Mouse (Mus musculus) hindbrain, embryonic 10.5 days (tissue): ENCODE measurements around the gene Rpl7l1. TPM values are rescaled to one million over a fixed set of nuclear protein-coding genes. Genes with fewer than 3 reads are reported as not detected.
"Not testable (repeated sequence)": the region's sequence is repeated elsewhere in the genome, so short reads cannot be mapped to it uniquely, and the experiment has no call there.

Source experiments
- DNase-seq: peaks from one replicate; pipeline ENCODE4 v3.0.0-alpha.2; 2017; ENCODE audit warnings: low spot score
- H3K27ac ChIP-seq: fragments of 300-500 bp; sonication (generic); 2 replicates; pipeline ENCODE4 v1.5.1; 2016; ENCODE audit warnings: mild to moderate bottlenecking, moderate library complexity
- H3K27me3 ChIP-seq: fragments of 300-500 bp; sonication (generic); 2 replicates; pipeline ENCODE4 v1.6.1; 2016; ENCODE audit warnings: mild to moderate bottlenecking; ENCODE audit not compliant: poor library complexity, insufficient read depth, severe bottlenecking
- H3K36me3 ChIP-seq: fragments of 300-500 bp; sonication (generic); 2 replicates; pipeline ENCODE4 v1.6.1; 2016; ENCODE audit warnings: mild to moderate bottlenecking, moderate library complexity
- H3K4me1 ChIP-seq: fragments of 300-500 bp; sonication (generic); replicated peaks from 2 replicates; pipeline ENCODE4 v1.6.1; 2016; ENCODE audit warnings: mild to moderate bottlenecking
- H3K4me3 ChIP-seq: fragments of 300-500 bp; sonication (generic); 2 replicates; pipeline ENCODE4 v1.5.1; 2016; ENCODE audit warnings: mild to moderate bottlenecking, moderate library complexity
- H3K9me3 ChIP-seq: fragments of 300-500 bp; sonication (generic); 2 replicates; pipeline ENCODE4 v1.6.1; 2016; ENCODE audit warnings: mild to moderate bottlenecking, moderate library complexity
- WGBS: fragments of 180-500 bp; shearing (Covaris S2); methylation state at CpG from one replicate; pipeline ENCODE4 v1.1.7; 2016; 5-methylcytosine and 5-hydroxymethylcytosine counted together
- polyA plus RNA-seq: library from polyadenylated mRNA; unstranded; fragments of >200 nt; fragmentation: Nextera tagmentation; extraction: Ambion mirVana; gene quantifications from 2 replicates; pipeline ENCODE4 v1.2.1, GENCODE M21; 2016

Gene Rpl7l1
- polyA plus RNA-seq, 1 experiment from 2014 or later, result 164 TPM

DNA sequence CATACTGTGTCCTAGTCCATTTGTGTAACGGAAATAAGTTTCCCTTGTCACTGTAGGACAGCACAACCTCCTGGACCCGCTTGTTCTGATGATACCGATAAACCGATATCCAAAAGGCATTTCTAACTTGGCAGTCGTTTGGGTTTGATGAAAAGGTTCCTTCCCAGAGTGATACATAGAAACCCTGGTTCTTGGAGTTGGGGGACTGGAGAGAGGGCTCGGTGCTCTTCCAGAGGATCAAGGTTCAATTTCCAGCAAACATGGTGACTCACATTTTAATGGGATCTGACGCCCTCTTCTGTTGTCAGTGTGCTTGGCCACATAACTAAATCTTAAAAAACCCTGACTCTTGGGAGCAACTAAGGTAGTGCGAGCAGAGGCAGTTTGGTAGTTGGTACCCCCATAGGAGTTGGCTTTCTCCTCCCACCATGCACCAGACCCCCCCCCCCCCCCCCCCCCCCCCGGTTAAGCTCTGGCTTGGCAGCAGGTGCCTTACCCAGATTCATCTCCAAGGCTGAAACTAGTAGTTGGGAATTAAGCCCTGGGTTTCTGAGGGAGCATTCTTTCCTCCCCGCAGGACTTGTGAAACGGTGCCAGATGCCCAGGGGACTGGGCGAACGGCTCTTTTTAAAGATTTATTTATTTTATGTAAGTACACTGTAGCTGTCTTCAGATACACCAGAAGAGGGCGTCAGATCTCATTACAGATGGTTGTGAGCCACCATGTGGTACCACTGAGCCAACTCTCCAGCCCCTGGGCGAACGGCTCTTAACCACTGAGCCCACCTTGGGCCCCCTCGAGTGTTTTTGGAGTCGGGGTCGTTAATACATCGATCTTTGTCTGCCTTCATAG is 9.0 kb downstream of the Rpl7l1 start:
- H3K27ac ChIP-seq, result peak overlapping the region; percentile 90
- no peaks in the 10 kb centered on the region for H3K27me3 ChIP-seq
- H3K36me3 ChIP-seq, result peaks cover 47% of the 10 kb centered on the region
- peak; percentile 41 for DNase-seq
- peak overlapping the region; percentile 75 for H3K4me3 ChIP-seq
- no peaks in the 10 kb centered on the region for H3K9me3 ChIP-seq
- 10% methylated on average over 19 of the region's 20 CpGs for WGBS
- peaks cover 22% of the 10 kb centered on the region for H3K4me1 ChIP-seq

DNA sequence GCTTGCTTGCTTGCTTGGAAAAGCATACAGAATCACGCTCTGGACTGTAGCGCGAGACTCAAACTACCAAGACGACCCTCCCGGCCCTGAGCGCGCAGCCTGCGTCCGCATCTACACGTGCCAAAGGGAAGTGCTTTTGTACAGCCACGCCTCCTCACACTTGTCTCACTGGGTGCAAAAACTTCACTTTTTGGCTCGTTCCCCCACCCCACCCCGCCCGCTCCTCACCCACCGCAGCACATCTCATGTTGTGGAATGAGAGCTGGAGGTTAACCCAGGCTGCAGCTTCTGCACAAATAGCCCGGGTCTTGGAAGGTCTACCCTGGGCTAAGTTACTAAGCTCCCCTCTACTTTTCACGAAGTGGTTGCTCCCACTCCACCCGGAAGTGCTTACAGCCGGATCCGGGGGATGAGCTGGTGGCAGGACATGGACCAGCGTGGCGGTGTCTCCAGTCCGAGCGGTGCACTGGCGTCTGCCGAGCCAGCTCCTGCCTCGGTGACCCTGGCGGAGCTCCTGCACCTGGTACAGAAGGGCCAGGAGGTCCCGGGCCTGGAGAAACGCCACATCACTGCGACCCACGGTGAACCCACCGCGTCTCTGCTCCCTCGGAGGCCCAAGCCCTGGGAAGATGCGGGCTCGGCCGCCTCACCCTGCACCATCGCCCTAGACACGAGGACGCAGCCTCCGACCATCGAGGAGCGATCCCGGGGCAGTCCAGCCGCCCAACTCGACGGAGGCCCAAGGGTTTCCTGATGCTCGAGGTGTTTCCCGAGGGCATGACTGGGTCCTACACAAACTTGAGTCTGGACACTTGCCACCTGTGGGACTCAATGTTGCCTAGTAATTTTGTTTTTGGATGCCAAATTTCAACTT is 9.8 kb downstream of the Rpl7l1 start, which contains the start of gene 2310039H08Rik:
TSS of gene 2310039H08Rik (plus strand) at position 232 of the 874 bp plus-strand sequence.
- Histone ChIP-seq H3K9me3 (no peaks in the 10 kb centered on the region), H3K27ac (peak within 1 kb of the TSS; percentile 90), H3K4me3 (peak within 1 kb of the TSS; percentile 75), H3K4me1 (peaks cover 28% of the 10 kb centered on the region), H3K27me3 (no peaks in the 10 kb centered on the region), H3K36me3 (peaks cover 38% of the 10 kb centered on the region)
- DNase-seq, result peak; percentile 91
- under 1% methylated on average over 50 of the region's 50 CpGs for WGBS

DNA sequence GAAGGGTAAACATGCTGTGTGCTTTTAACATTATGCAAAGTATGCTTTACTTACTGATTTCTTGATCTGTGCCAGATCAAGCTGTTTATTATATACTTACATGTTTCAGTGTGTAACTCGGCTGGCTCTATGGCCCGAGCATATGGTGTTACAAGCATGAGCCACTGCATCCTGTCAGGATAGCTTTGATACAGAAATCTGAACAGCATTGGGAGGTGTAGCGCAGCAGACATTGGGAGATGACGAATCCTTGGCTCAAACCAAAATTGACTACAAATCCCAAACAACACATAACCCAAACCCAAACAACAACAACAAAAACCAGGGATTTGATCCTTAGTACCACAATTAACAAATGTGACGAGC is 10.5 kb downstream of the Rpl7l1 start:
- Histone ChIP-seq H3K4me1 (peaks cover 28% of the 10 kb centered on the region), H3K27ac (peak overlapping the region; percentile 90)
- WGBS, result 12% methylated on average over 5 of the region's 5 CpGs

DNA sequence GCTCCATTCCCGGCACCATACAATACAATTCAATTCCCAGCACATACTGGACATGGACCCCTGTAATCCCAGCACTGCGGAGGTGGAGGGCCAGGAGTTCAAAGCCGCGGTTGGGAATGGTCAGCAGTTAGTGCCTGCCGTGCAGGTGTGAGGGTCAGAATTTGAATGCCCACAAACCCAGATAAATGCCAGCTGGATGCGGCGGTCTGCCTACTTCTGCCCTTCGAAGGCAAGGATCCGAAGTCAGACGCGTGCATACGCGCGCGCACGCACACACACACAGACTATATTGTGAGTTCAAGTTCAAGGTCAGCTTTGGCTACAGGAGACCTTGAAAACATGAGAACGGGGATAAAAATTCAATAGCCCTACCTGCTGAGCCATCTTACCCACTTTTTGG is 10.9 kb downstream of the Rpl7l1 start:
- DNase-seq, result no peak
- peak overlapping the region; percentile 90; the same call in 1 of the 2 replicates for H3K27ac ChIP-seq
- no peaks in the 10 kb centered on the region for H3K9me3 ChIP-seq
- no peaks in the 10 kb centered on the region for H3K27me3 ChIP-seq
- peak overlapping the region; percentile 75 for H3K4me3 ChIP-seq
- 63% methylated on average over 17 of the region's 17 CpGs for WGBS
- peaks cover 28% of the 10 kb centered on the region for H3K4me1 ChIP-seq
- H3K36me3 ChIP-seq, result peaks cover 28% of the 10 kb centered on the region

More for the DNA sequence above, 10.5 kb downstream of the Rpl7l1 start:
- Histone ChIP-seq H3K36me3 (peaks cover 32% of the 10 kb centered on the region), H3K4me3 (peak overlapping the region; percentile 75), H3K9me3 (no peaks in the 10 kb centered on the region), H3K27me3 (no peaks in the 10 kb centered on the region)
- no peak for DNase-seq

DNA sequence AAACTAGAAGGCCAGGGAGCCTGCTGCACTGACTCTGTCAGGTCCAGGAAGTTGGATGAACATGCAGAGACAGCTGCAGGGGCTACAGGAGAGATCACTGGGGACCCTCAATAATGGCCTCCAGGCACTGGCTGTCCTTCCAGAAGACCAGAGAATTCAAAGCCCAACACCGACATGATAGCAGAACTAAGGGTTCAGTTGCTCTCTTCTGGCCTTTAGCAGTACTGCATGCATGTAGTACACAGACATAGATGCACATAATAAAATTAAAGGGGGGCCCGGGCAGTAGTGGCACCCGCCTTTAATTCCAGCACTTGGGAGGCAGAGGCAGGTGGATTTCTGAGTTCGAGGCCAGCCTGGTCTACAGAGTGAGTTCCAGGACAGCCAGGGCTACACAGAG is 11.4 kb downstream of the Rpl7l1 start:
- no peak for DNase-seq

DNA sequence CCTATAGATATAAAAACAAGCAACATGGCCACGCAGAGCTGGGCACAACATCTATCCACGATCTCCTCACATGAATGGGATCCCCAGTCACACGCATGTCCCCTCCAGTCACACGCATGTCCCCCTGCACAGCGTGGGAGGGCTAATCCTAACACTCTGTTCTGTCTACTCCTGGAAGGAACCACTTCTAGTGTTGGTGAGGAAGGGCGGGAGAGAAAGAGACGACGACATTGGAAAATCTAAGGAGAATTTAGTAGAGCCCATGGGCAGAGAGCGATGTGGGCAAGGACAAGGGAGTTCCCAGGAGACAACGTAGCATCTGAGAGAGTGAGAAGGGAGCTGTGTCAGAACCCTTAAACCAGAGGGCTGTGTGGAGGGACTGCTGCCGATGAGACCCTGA is 11.9 kb downstream of the Rpl7l1 start:
- no peaks in the 10 kb centered on the region for H3K9me3 ChIP-seq
- H3K27me3 ChIP-seq, result no peaks in the 10 kb centered on the region
- peaks cover 17% of the 10 kb centered on the region for H3K36me3 ChIP-seq
- no peak overlapping the region for H3K4me3 ChIP-seq
- no peak overlapping the region for H3K27ac ChIP-seq
- H3K4me1 ChIP-seq, result peaks cover 28% of the 10 kb centered on the region
- no peak for DNase-seq
- WGBS, result 92% methylated on average over 11 of the region's 11 CpGs

More for the DNA sequence above, 11.4 kb downstream of the Rpl7l1 start:
- Histone ChIP-seq H3K9me3 (no peaks in the 10 kb centered on the region), H3K27ac (no peak overlapping the region), H3K4me3 (no peak overlapping the region), H3K4me1 (peaks cover 28% of the 10 kb centered on the region), H3K36me3 (peaks cover 22% of the 10 kb centered on the region), H3K27me3 (no peaks in the 10 kb centered on the region)
- WGBS, result 86% methylated on average over 4 of the region's 4 CpGs

DNA sequence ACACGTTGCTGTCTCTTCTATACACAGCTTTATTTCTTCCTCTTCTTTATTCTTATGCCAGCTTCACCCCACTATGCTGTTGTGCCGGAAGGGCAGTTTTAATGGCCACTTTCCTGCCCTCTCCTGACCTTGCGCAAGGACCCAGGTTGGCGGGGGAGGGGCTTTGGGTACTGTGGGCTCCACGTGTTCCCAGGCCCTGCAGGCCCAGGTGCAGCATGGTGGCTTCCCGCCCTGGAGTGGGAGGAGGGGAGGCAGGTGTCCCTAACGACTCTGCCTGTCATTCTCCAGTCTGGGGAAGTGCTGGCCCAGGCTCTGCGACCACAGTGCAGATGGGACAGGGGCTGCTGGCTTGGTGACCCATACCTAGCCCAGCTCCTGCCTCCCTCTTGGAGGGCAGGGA is 14.6 kb downstream of the Rpl7l1 start:
- WGBS, result 59% methylated on average over 8 of the region's 8 CpGs
- no peak for DNase-seq

DNA sequence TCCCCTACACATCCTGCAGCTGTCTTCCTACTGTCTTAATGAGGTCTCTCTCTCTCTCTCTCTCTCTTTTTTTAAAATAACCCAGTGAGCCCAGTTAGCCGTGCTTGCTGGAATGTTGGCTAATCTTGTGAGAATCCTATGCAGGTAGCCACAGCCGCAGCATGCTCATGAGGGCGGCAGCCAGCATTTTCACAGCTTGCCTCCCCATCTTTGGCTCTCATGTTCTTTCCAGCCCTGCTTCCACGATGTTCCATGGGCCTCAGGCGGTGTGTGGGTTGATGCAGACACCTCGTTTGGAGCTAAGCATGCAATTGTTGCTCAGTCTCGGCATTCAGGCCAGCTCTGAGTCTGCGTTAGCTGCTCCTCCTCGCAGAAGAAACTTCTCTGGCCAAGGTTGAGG is 17.6 kb downstream of the Rpl7l1 start:
- not testable (repeated sequence) for H3K4me3 ChIP-seq, H3K36me3 ChIP-seq, H3K27ac ChIP-seq, DNase-seq, H3K4me1 ChIP-seq, H3K27me3 ChIP-seq, H3K9me3 ChIP-seq
- 72% methylated on average over 9 of the region's 9 CpGs for WGBS

More for the DNA sequence above, 14.6 kb downstream of the Rpl7l1 start:
- Histone ChIP-seq H3K27ac (no peak overlapping the region), H3K4me3 (no peak overlapping the region), H3K4me1 (peaks cover 16% of the 10 kb centered on the region), H3K36me3 (no peaks in the 10 kb centered on the region), H3K27me3 (no peaks in the 10 kb centered on the region), H3K9me3 (no peaks in the 10 kb centered on the region)

DNA sequence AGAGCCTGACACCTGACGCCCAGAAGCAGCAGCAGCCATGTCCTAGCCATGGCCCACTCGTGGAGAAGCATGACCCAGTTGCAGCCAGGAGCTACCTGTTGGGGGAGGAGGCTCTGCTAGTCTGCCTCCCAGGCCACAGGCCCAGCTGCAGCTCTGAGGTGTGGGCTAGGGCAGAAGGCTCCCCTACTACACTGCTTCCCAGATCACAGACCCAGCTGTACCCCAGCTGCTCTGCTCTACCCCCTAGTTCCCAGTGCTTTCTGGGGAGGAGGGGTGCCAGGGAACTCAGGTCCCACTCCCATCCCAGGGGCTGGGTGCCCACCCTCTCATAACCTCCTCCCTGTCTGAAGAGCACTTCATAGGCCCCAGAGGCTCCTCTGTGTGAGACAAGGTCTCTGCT is 18.9 kb downstream of the Rpl7l1 start, which contains the start of gene Ptcra:
TSS of gene Ptcra (minus strand) at position 169 of the 400 bp plus-strand sequence.
- Histone ChIP-seq H3K27ac (no peak within 1 kb of the TSS), H3K36me3 (no peaks in the 10 kb centered on the region), H3K4me3 (no peak within 1 kb of the TSS), H3K4me1 (peaks cover 5% of the 10 kb centered on the region; the same call in 1 of the 2 replicates), H3K27me3 (no peaks in the 10 kb centered on the region), H3K9me3 (no peaks in the 10 kb centered on the region)
- WGBS, result 63% methylated on average over 2 of the region's 2 CpGs
- no peak for DNase-seq

DNA sequence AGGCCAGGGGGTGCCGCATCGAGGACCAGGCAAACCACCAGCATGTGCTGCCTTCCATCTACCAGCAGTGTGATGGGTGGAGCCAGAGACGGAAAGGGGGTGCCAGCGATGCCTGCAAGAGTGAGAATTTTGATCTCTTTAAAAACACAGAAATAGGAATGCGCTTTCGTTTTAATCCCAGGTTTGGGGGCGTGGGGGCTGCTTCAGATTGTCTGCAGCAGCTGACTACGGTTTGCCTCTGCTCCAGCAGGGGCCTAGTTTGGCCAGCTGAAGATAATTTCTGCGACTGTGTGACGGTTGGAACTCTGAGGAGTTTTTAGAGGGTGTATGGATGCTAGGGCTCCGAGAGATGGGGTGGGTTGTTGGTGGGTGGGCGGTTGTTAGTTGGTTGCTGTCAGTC is 23.7 kb downstream of the Rpl7l1 start:
- peaks cover 3% of the 10 kb centered on the region; the same call in 1 of the 2 replicates for H3K9me3 ChIP-seq
- H3K27ac ChIP-seq, result no peak overlapping the region
- H3K4me3 ChIP-seq, result no peak overlapping the region
- H3K27me3 ChIP-seq, result no peaks in the 10 kb centered on the region
- no peak for DNase-seq
- no peaks in the 10 kb centered on the region for H3K36me3 ChIP-seq
- peaks cover 5% of the 10 kb centered on the region; the same call in 1 of the 2 replicates for H3K4me1 ChIP-seq
- WGBS, result 82% methylated on average over 12 of the region's 12 CpGs

DNA sequence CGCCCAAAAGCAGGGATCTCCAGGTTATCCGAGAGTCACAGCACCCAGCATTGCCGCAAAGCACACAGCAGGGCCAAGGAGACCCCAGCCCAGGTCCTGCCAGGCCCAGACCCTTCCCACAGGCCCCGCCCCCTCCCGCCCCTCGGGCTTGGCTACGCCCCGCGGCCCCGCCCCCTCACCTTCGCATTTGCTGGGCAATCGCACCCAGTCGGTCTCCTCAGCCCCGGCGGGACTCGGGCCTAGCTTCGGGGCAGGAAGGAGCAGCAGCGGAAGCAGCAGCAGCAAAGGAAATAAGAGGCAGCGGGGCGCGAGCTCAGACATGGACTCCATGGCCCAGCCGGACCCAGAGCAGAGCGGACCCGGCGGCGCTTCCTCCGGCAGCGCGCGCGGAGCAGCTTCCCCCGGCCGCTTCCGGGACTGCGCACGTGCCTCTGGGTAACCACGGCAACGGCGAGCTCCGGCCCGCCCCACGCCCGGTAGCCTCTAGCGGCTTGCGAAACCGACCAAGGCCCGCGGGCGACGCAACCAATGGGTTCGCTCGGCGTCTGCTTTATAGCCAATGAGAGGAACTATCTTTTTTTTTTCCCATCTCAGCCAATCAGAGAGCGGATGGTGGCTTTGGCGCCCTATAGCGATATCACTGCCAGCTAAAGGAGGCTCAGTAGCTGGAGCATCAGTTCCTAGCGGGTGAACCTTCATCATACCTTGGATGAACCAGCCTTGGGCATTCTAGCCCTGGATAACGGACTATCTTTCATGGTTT is 30.5 kb downstream of the Rpl7l1 start, which contains the start of gene Cnpy3:
TSS of gene Cnpy3 (minus strand) at position 421 of the 763 bp plus-strand sequence.
- DNase-seq, result peak; percentile 99
- H3K4me3 ChIP-seq, result peak within 1 kb of the TSS; percentile 76
- peaks cover 3% of the 10 kb centered on the region; the same call in 1 of the 2 replicates for H3K9me3 ChIP-seq
- H3K4me1 ChIP-seq, result peaks cover 23% of the 10 kb centered on the region
- under 1% methylated on average over 58 of the region's 58 CpGs for WGBS
- H3K36me3 ChIP-seq, result peaks cover 17% of the 10 kb centered on the region
- no peaks in the 10 kb centered on the region for H3K27me3 ChIP-seq
- peak within 1 kb of the TSS; percentile 89 for H3K27ac ChIP-seq
